Comparison of ENCODE assay signal across 14 mouse cellular contexts in genomic region chr1:92879266-92879665, GRCm38 (mm10). TPM values are rescaled to one million over a fixed set of nuclear protein-coding genes. Genes with fewer than 3 reads are reported as not detected.
DNase-seq lines count a peak whose midpoint lies in the region; ATAC-seq lines count a peak whose summit lies in the region.
"Had no signal": no experiment of that assay in that cellular context is flagged by ENCODE, and none has a peak within 500 bp of the region (broad histone marks: within the 10 kb centered on the region; RNA-seq: fewer than 3 reads in every experiment).

No protein-coding gene starts in this region.

- no peak overlapping the region for H3K27ac ChIP-seq in forebrain, embryonic 13.5 days
- H3K27ac ChIP-seq in forebrain, embryonic 10.5 days: no peak overlapping the region
- H3K27ac ChIP-seq: embryonic facial prominence, embryonic 15.5 days had no signal

- H3K4me1 ChIP-seq in forebrain, embryonic 13.5 days: no peaks in the 10 kb centered on the region
- 0 out of 2 replicates have a peak, but pooled peaks cover 13% of the 10 kb centered on the region for H3K4me1 ChIP-seq in forebrain, embryonic 10.5 days

- no peak overlapping the region for H3K4me2 ChIP-seq in forebrain, embryonic 13.5 days
- H3K4me2 ChIP-seq: embryonic facial prominence, embryonic 15.5 days; lung, embryonic 14.5 days had no signal

- 85% methylated on average over 12 of the region's 12 CpGs for WGBS in forebrain, embryonic 13.5 days
- 93% methylated on average over 12 of the region's 12 CpGs for WGBS in forebrain, embryonic 10.5 days

- no peak for DNase-seq in forebrain, embryonic 10.5 days (ENCODE audit: extremely low spot score, low spot score)
- peak; percentile 98 for DNase-seq in brain, adult 2 months (ENCODE audit: low read depth, low spot score)
- DNase-seq in cerebellum, postnatal 14 days: peak; percentile 88 to 95
- peak; percentile 65 to 77 for DNase-seq in left cerebral cortex, adult 18-20 months (ENCODE audit: low spot score in 2 of 2)
- DNase-seq in thymus, postnatal 0 days (ENCODE audit: low spot score): no peak
- DNase-seq in adipocyte (ENCODE audit: low spot score): no peak
- DNase-seq: adrenal gland, postnatal 14 days; gastrocnemius, postnatal 14 days; kidney, postnatal 4 days; lung, embryonic 14.5 days had no signal

- no peaks in the 10 kb centered on the region for H3K27me3 ChIP-seq in forebrain, embryonic 13.5 days
- H3K27me3 ChIP-seq in forebrain, embryonic 10.5 days (ENCODE audit: poor library complexity, severe bottlenecking): no peaks in the 10 kb centered on the region
- H3K27me3 ChIP-seq: embryonic facial prominence, embryonic 15.5 days had no signal

- no peaks in the 10 kb centered on the region for H3K36me3 ChIP-seq in forebrain, embryonic 13.5 days (ENCODE audit: poor library complexity, severe bottlenecking)
- H3K36me3 ChIP-seq in forebrain, embryonic 10.5 days (replicated peaks): no peaks in the 10 kb centered on the region
- H3K36me3 ChIP-seq: embryonic facial prominence, embryonic 15.5 days had no signal

- ATAC-seq in forebrain, embryonic 13.5 days: peak; percentile 53; the same call in 1 of the 2 replicates
- ATAC-seq in monocyte, adult 5-6 weeks (replicated peaks; ENCODE audit: insufficient number of reproducible peaks, low FRiP score, low TSS enrichment, poor library complexity, severe bottlenecking): no peak

- H3K9me3 ChIP-seq in forebrain, embryonic 13.5 days (replicated peaks): no peaks in the 10 kb centered on the region
- H3K9me3 ChIP-seq in forebrain, embryonic 10.5 days: no peaks in the 10 kb centered on the region
- H3K9me3 ChIP-seq: embryonic facial prominence, embryonic 15.5 days had no signal

- no peak overlapping the region for H3K4me3 ChIP-seq in forebrain, embryonic 13.5 days
- no peak overlapping the region for H3K4me3 ChIP-seq in forebrain, embryonic 10.5 days
- H3K4me3 ChIP-seq: embryonic facial prominence, embryonic 15.5 days had no signal

- H3K9ac ChIP-seq in forebrain, embryonic 13.5 days: no peak overlapping the region
- H3K9ac ChIP-seq: embryonic facial prominence, embryonic 15.5 days; lung, embryonic 14.5 days had no signal

RNA-seq across cellular contexts. Expression of gene Ankmy1, which starts 23.4 kb away (rescaled TPM):
- 0.71 and 1.4 TPM in 2 replicates for polyA plus RNA-seq in forebrain, embryonic 13.5 days (2015; fragmentation: Nextera tagmentation; extraction: Ambion mirVana)
- 0.34 and 0.90 TPM in 2 replicates for polyA plus RNA-seq in forebrain, embryonic 10.5 days (2016; fragmentation: Nextera tagmentation; extraction: Ambion mirVana)
- under 1 TPM; 0.40 to 0.53 TPM for total RNA-seq in left cerebral cortex, adult 18-20 months (2021)
- total RNA-seq in monocyte, adult 5-6 weeks (2017): 0.49 TPM in 1 of 3 replicates, not detected in the others
- polyA plus RNA-seq in thymus, postnatal 0 days (2015; fragmentation: Nextera tagmentation; extraction: Ambion mirVana): 1.9 and 2.1 TPM in 2 replicates
- total RNA-seq: common myeloid progenitor, adult 5-6 weeks had no signal

RNA-seq across cellular contexts. Expression of gene Dusp28, which starts 27.5 kb away (rescaled TPM):
- 16.6 and 17.5 TPM in 2 replicates for polyA plus RNA-seq in forebrain, embryonic 13.5 days (2015; fragmentation: Nextera tagmentation; extraction: Ambion mirVana)
- 14.3 and 14.8 TPM in 2 replicates for polyA plus RNA-seq in forebrain, embryonic 10.5 days (2016; fragmentation: Nextera tagmentation; extraction: Ambion mirVana)
- total RNA-seq in left cerebral cortex, adult 18-20 months (2021): 10 to 100 TPM; 18.2 to 19.2 TPM
- total RNA-seq in monocyte, adult 5-6 weeks (2017): 2.0 to 2.8 TPM in 2 of 3 replicates, not detected in the other
- 38.1 and 39.6 TPM in 2 replicates for polyA plus RNA-seq in thymus, postnatal 0 days (2015; fragmentation: Nextera tagmentation; extraction: Ambion mirVana)

RNA-seq across cellular contexts. Expression of gene Rnpepl1, which starts 31.3 kb away (rescaled TPM):
- polyA plus RNA-seq in forebrain, embryonic 13.5 days (2015; fragmentation: Nextera tagmentation; extraction: Ambion mirVana): 18.6 and 20.5 TPM in 2 replicates
- 21.2 and 22.7 TPM in 2 replicates for polyA plus RNA-seq in forebrain, embryonic 10.5 days (2016; fragmentation: Nextera tagmentation; extraction: Ambion mirVana)
- 10 to 100 TPM; 30.2 to 34.4 TPM for total RNA-seq in left cerebral cortex, adult 18-20 months (2021)
- total RNA-seq in monocyte, adult 5-6 weeks (2017): 17.1 to 31.1 TPM (median 26.0 TPM) in 3 replicates
- 53.9 and 56.2 TPM in 2 replicates for polyA plus RNA-seq in thymus, postnatal 0 days (2015; fragmentation: Nextera tagmentation; extraction: Ambion mirVana)

RNA-seq across cellular contexts. Expression of gene Gpc1, which starts 47.8 kb away (rescaled TPM):
- 115 and 117 TPM in 2 replicates for polyA plus RNA-seq in forebrain, embryonic 13.5 days (2015; fragmentation: Nextera tagmentation; extraction: Ambion mirVana)
- 95.2 and 99.2 TPM in 2 replicates for polyA plus RNA-seq in forebrain, embryonic 10.5 days (2016; fragmentation: Nextera tagmentation; extraction: Ambion mirVana)
- 10 to 100 TPM; 81.6 to 86.5 TPM for total RNA-seq in left cerebral cortex, adult 18-20 months (2021)
- 24.0 to 67.4 TPM (median 25.2 TPM) in 3 replicates for total RNA-seq in monocyte, adult 5-6 weeks (2017)
- 24.3 and 25.9 TPM in 2 replicates for polyA plus RNA-seq in thymus, postnatal 0 days (2015; fragmentation: Nextera tagmentation; extraction: Ambion mirVana)

RNA-seq across cellular contexts. Expression of gene Capn10, which starts 54.9 kb away (rescaled TPM):
- polyA plus RNA-seq in forebrain, embryonic 13.5 days (2015; fragmentation: Nextera tagmentation; extraction: Ambion mirVana): 51.7 and 54.3 TPM in 2 replicates
- polyA plus RNA-seq in forebrain, embryonic 10.5 days (2016; fragmentation: Nextera tagmentation; extraction: Ambion mirVana): 37.3 and 42.7 TPM in 2 replicates
- 10 to 100 TPM; 40.1 to 40.7 TPM for total RNA-seq in left cerebral cortex, adult 18-20 months (2021)
- 4.0 to 10.1 TPM (median 7.1 TPM) in 3 replicates for total RNA-seq in monocyte, adult 5-6 weeks (2017)
- 17.9 and 18.7 TPM in 2 replicates for polyA plus RNA-seq in thymus, postnatal 0 days (2015; fragmentation: Nextera tagmentation; extraction: Ambion mirVana)

Comparison
In these comparisons a context has a peak if more than half of its experiments do, and no peak if none do; other contexts are left out.
1. DNase-seq: peak in brain, adult 2 months (single experiment), cerebellum, postnatal 14 days (2 of 2) and left cerebral cortex, adult 18-20 months (2 of 2); none in forebrain, embryonic 10.5 days (single experiment), thymus, postnatal 0 days (single experiment) and adipocyte (single experiment).